ENCODE assay signal across 7 mouse cellular contexts in genomic region chr2:151494035-151494803, GRCm38 (mm10). TPM values are rescaled to one million over a fixed set of nuclear protein-coding genes. Genes with fewer than 3 reads are reported as not detected.
DNase-seq lines count a peak whose midpoint lies in the region; ATAC-seq lines count a peak whose summit lies in the region.

Gene Nsfl1c, plus strand, starts transcription at chr2:151494182.

- peak; percentile 96 for DNase-seq in adrenal gland, postnatal 25 days
- peak; percentile 99 for DNase-seq in heart, adult 11 months
- peak; percentile 96 for DNase-seq in kidney, adult 18-20 months
- DNase-seq in limb, embryonic 11.5 days (ENCODE audit: low spot score), result peak; percentile 98
- DNase-seq in midbrain, embryonic 14.5 days, result peak; percentile 98
- DNase-seq in spleen, adult 18-20 months, result peak; percentile 85 to 92

- peak within 1 kb of the TSS; percentile 87 for H3K4me3 ChIP-seq in embryonic facial prominence, embryonic 12.5 days
- peak within 1 kb of the TSS; percentile 93 for H3K4me3 ChIP-seq in limb, embryonic 11.5 days (ENCODE audit: low read depth, low read length)
- H3K4me3 ChIP-seq in midbrain, embryonic 14.5 days (replicated peaks; ENCODE audit: low read depth, low read length), result peak within 1 kb of the TSS; percentile 91

- H3K4me1 ChIP-seq in embryonic facial prominence, embryonic 12.5 days, result 0 out of 2 replicates have a peak, but pooled peaks cover 5% of the 10 kb centered on the region
- H3K4me1 ChIP-seq in limb, embryonic 11.5 days (ENCODE audit: control insufficient read depth, insufficient read depth, low read length), result no peaks in the 10 kb centered on the region
- H3K4me1 ChIP-seq in midbrain, embryonic 14.5 days (ENCODE audit: control insufficient read depth, insufficient read depth, low read length), result 0 out of 2 replicates have a peak, but pooled peaks cover 5% of the 10 kb centered on the region

- H3K36me3 ChIP-seq in embryonic facial prominence, embryonic 12.5 days, result peaks cover 19% of the 10 kb centered on the region
- peaks cover 3% of the 10 kb centered on the region; the same call in 1 of the 2 replicates for H3K36me3 ChIP-seq in limb, embryonic 11.5 days (ENCODE audit: control insufficient read depth, insufficient read depth, low read length)
- peaks cover 19% of the 10 kb centered on the region for H3K36me3 ChIP-seq in midbrain, embryonic 14.5 days (ENCODE audit: control insufficient read depth, insufficient read depth, low read length)

- H3K27ac ChIP-seq in embryonic facial prominence, embryonic 12.5 days, result peak within 1 kb of the TSS; percentile 60; the same call in 1 of the 2 replicates
- no peak within 1 kb of the TSS for H3K27ac ChIP-seq in limb, embryonic 11.5 days (replicated peaks; ENCODE audit: low read depth, low read length)
- H3K27ac ChIP-seq in midbrain, embryonic 14.5 days (replicated peaks; ENCODE audit: low read depth, low read length), result peak within 1 kb of the TSS; percentile 66

- no peaks in the 10 kb centered on the region for H3K27me3 ChIP-seq in embryonic facial prominence, embryonic 12.5 days
- no peaks in the 10 kb centered on the region for H3K27me3 ChIP-seq in limb, embryonic 11.5 days (ENCODE audit: control insufficient read depth, insufficient read depth, low read length)
- H3K27me3 ChIP-seq in midbrain, embryonic 14.5 days (ENCODE audit: control insufficient read depth, insufficient read depth, low read length), result no peaks in the 10 kb centered on the region

- ATAC-seq in embryonic facial prominence, embryonic 12.5 days (ENCODE audit: insufficient number of reproducible peaks, insufficient read depth, low FRiP score, low TSS enrichment), result peak; percentile 100
- ATAC-seq in limb, embryonic 11.5 days (ENCODE audit: insufficient number of reproducible peaks, low FRiP score, low TSS enrichment, low read depth), result peak; percentile 100
- peak; percentile 99 for ATAC-seq in midbrain, embryonic 14.5 days (ENCODE audit: low FRiP score, low TSS enrichment)

- H3K9me3 ChIP-seq in embryonic facial prominence, embryonic 12.5 days, result no peaks in the 10 kb centered on the region
- H3K9me3 ChIP-seq in limb, embryonic 11.5 days (ENCODE audit: control insufficient read depth, low read length), result no peaks in the 10 kb centered on the region
- H3K9me3 ChIP-seq in midbrain, embryonic 14.5 days (ENCODE audit: control insufficient read depth, low read length), result no peaks in the 10 kb centered on the region

- H3K9ac ChIP-seq in embryonic facial prominence, embryonic 12.5 days, result peak within 1 kb of the TSS; percentile 92
- H3K9ac ChIP-seq in limb, embryonic 11.5 days (ENCODE audit: low read length), result peak within 1 kb of the TSS; percentile 91
- H3K9ac ChIP-seq in midbrain, embryonic 14.5 days (replicated peaks; ENCODE audit: low read length), result peak within 1 kb of the TSS; percentile 83

- H3K4me2 ChIP-seq in embryonic facial prominence, embryonic 12.5 days (replicated peaks), result peak within 1 kb of the TSS; percentile 74
- H3K4me2 ChIP-seq in limb, embryonic 11.5 days (ENCODE audit: low read depth, severe bottlenecking), result peak within 1 kb of the TSS; percentile 46
- H3K4me2 ChIP-seq in midbrain, embryonic 14.5 days (ENCODE audit: low read length), result peak within 1 kb of the TSS; percentile 76

- WGBS in embryonic facial prominence, embryonic 12.5 days, result 1% methylated on average over 73 of the region's 73 CpGs
- under 1% methylated on average over 69 of the region's 73 CpGs for whole genome bisulfite sequencing in limb, embryonic 11.5 days
- WGBS in midbrain, embryonic 14.5 days, result under 1% methylated on average over 73 of the region's 73 CpGs

RNA-seq across cellular contexts. Expression of gene Nsfl1c, which starts in this region (rescaled TPM):
- total RNA-seq in adrenal gland, postnatal 25 days (2021), result 146 and 159 TPM in 2 replicates
- 276 and 279 TPM in 2 replicates for polyA plus RNA-seq in embryonic facial prominence, embryonic 12.5 days (2016; fragmentation: Nextera tagmentation; extraction: Ambion mirVana)
- 313 and 321 TPM in 2 replicates for polyA plus RNA-seq in limb, embryonic 11.5 days (2014; fragmentation: Nextera tagmentation; extraction: Ambion mirVana)
- 194 and 260 TPM in 2 replicates for polyA plus RNA-seq in midbrain, embryonic 14.5 days (2014; fragmentation: Nextera tagmentation; extraction: Ambion mirVana)
